Mouse (Mus musculus) limb, embryonic 11.5 days (tissue): ENCODE data around the gene Mfsd9. TPM values are rescaled to one million over a fixed set of nuclear protein-coding genes. Genes with fewer than 3 reads are reported as not detected.

Source experiments
- polyA plus RNA-seq: library from polyadenylated mRNA; unstranded; fragments of >200 nt; fragmentation: Nextera tagmentation; extraction: Ambion mirVana; gene quantifications from 2 replicates; pipeline ENCODE4 v1.2.1, GENCODE M21; 2014

The Mfsd9 gene
- polyA plus RNA-seq, 1 experiment from 2014 or later, result 2.9 TPM

Other genes starting within 250 kb of the Mfsd9 start
- not detected in 2 replicates for gene Slc9a4, start 210.6 kb downstream of the Mfsd9 start, polyA plus RNA-seq
- 0.07 TPM in 2 replicates for gene Slc9a2, start 110.1 kb downstream of the Mfsd9 start, polyA plus RNA-seq
- gene Tmem182, start 14.9 kb upstream of the Mfsd9 start, polyA plus RNA-seq, result 0.11 and 0.20 TPM in 2 replicates